Mouse (Mus musculus) frontal cortex, postnatal 10 days (tissue): Measurements from ENCODE around the gene Zfp36.

ENCODE experiments used
- DNase-seq, 2 experiments: peaks; one replicate each; pipeline ENCODE4 v3.0.0; 2022; ENCODE audit warnings: low spot score in 2 of 2, mixed read lengths in 1 of 2

The Zfp36 gene

GRCm38 (mm10) chr7:28338108-28338998 is 41.7 kb downstream of the Zfp36 start, which contains the start of gene Supt5:
Supt5 (minus strand) TSS chr7:28338746.
- peak; percentile 95 to 96 for DNase-seq

- DNase-seq, result no peak
These were observed 44.6 kb downstream of the Zfp36 start for GRCm38 (mm10) chr7:28335471-28335870.

GRCm38 (mm10) chr7:28334534-28334933 is 45.5 kb downstream of the Zfp36 start:
- no peak for DNase-seq

GRCm38 (mm10) chr7:28328260-28328659 is 51.8 kb downstream of the Zfp36 start:
- no peak for DNase-seq
